Mouse (Mus musculus) intestine, embryonic 15.5 days (tissue): ENCODE results near the gene Pknox2. TPM values are rescaled to one million over a fixed set of nuclear protein-coding genes. Genes with fewer than 3 reads are reported as not detected.
A peak's percentile ranks its signal among the peaks of the same experiment; 100 is the strongest.

Source experiments
- ATAC-seq: fragments of 200-750 bp; cut with Nextera tagmentation; 2 replicates; pipeline ENCODE4 v1.8.0; 2017; ENCODE audit warnings: moderate TSS enrichment, moderate library complexity
- H3K27ac ChIP-seq: fragments of 300-500 bp; sonication (generic); 2 replicates; pipeline ENCODE4 v1.5.1; 2015; ENCODE audit warnings: mild to moderate bottlenecking, inconsistent platforms
- H3K27me3 ChIP-seq: fragments of 300-500 bp; sonication (generic); replicated peaks from 2 replicates; pipeline ENCODE4 v1.6.1; 2015; ENCODE audit warnings: inconsistent platforms
- H3K36me3 ChIP-seq: fragments of 300-500 bp; sonication (generic); 2 replicates; pipeline ENCODE4 v1.6.1; 2015; ENCODE audit warnings: inconsistent platforms
- H3K4me1 ChIP-seq: fragments of 300-500 bp; sonication (generic); replicated peaks from 2 replicates; pipeline ENCODE4 v1.6.1; 2015; ENCODE audit warnings: inconsistent platforms
- H3K4me2 ChIP-seq: fragments of 300-500 bp; sonication (generic); replicated peaks from 2 replicates; pipeline ENCODE4 v1.6.1; 2015; ENCODE audit warnings: mild to moderate bottlenecking, inconsistent platforms
- H3K4me3 ChIP-seq: fragments of 300-500 bp; sonication (generic); replicated peaks from 2 replicates; pipeline ENCODE4 v1.5.1; 2015; ENCODE audit warnings: inconsistent platforms
- H3K9ac ChIP-seq: fragments of 300-500 bp; sonication (generic); 2 replicates; pipeline ENCODE4 v1.6.1; 2015; ENCODE audit warnings: inconsistent platforms
- H3K9me3 ChIP-seq: fragments of 300-500 bp; sonication (generic); 2 replicates; pipeline ENCODE4 v1.6.1; 2016; ENCODE audit warnings: inconsistent platforms
- WGBS: fragments of 180-500 bp; shearing (Covaris S2); methylation state at CpG from one replicate; pipeline ENCODE4 v1.1.7; 2015; 5-methylcytosine and 5-hydroxymethylcytosine counted together
- polyA plus RNA-seq: library from polyadenylated mRNA; unstranded; fragments of >200 nt; fragmentation: Nextera tagmentation; extraction: Ambion mirVana; gene quantifications from 2 replicates; pipeline ENCODE4 v1.2.1, GENCODE M21; 2015

The Pknox2 gene
- polyA plus RNA-seq, 1 experiment from 2014 or later = 8.2 TPM

DNA sequence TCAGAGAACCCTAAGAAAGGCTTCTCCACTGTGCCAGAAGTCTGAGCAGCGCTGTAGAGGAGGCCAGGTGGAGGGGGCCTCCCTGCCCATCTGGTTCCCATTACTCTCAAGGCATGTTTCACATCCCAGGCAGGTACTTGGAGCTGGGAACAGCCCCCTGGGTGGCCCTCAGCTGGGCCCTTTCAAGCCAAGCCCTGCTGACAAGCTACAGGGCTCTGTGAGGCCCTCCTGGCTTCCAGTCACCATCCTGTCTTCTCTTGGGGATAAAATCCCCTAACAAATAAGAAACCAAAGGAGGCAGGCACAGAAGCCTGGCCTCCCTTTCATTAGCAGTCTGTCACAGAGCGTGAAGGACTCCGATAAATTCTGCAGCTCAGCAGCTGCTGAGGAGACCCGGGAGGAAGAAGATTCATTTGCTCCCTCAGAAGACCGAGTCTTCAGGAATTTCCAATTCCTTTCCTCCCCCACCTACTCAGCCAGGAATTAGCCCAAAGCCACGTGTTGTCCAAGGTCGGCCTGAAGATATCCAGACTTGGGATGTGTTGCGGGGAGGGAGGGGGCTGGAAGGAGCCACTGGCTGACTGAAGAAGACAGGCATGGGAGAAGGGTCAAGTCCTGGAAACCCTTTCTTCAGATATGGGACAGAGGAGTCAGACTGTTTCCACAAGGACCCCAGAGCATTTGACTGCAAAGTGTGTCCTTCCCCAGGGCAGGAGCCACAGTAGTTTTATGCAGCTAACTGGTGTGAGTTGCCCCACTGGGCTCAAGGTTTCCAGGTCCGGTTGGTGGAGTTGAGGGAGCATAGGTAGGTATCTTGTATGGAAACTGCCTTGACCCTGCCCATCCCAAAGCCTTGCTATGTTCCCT, 116.6 kb downstream of the Pknox2 start:
- Histone ChIP-seq H3K9me3 (no peaks in the 10 kb centered on the region), H3K9ac (no peak overlapping the region), H3K4me2 (no peak overlapping the region), H3K36me3 (no peaks in the 10 kb centered on the region), H3K4me3 (no peak overlapping the region), H3K4me1 (peaks cover 30% of the 10 kb centered on the region), H3K27ac (peak overlapping the region; percentile 63), H3K27me3 (no peaks in the 10 kb centered on the region)
- WGBS = 32% methylated on average over 9 of the region's 9 CpGs
- peak; percentile 80 for ATAC-seq

GRCm38 (mm10) chr9:37029811-37030346, 117.3 kb downstream of the Pknox2 start:
- Histone ChIP-seq H3K4me1 (peaks cover 30% of the 10 kb centered on the region), H3K4me2 (no peak overlapping the region), H3K9me3 (no peaks in the 10 kb centered on the region), H3K27me3 (no peaks in the 10 kb centered on the region), H3K27ac (peak overlapping the region; percentile 63), H3K36me3 (no peaks in the 10 kb centered on the region), H3K9ac (no peak overlapping the region), H3K4me3 (no peak overlapping the region)
- ATAC-seq = peak; percentile 62
- WGBS = 35% methylated on average over 3 of the region's 3 CpGs

DNA sequence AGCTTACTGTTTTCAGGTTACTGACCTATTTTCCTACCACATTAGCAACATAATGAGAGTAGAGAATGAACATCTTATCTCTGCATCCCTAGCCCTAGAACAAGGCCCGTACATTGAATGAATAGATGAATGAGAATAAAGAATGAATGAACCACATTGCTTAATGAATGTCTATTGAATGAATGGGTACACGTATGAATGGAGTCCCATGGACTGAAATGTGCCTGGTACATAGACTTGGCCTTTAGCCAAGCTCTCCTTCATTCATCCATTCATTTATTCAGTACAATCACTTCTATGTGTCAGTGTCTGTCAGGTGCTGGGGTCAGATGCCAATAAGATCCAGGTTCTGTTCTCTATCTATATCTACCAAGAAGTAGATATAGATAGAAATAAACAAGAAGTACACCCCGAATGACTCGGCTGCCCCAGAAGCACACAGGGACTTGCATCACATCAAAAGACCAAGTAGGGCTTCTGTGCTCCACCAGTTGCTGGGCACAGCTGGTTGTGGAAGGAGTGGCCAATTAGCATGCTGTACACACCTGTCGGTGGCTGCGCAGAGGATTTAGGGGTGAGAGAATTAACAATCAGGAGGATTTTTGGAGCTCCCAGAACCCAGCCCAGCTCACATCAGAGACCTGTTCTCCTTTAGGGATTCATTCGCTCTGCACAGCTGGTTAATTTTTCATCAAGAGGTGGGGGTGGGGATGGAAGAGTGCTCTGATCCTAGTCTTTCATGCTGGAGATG, 119.2 kb downstream of the Pknox2 start:
- Histone ChIP-seq H3K9me3 (no peaks in the 10 kb centered on the region), H3K4me2 (no peak overlapping the region), H3K4me1 (peaks cover 25% of the 10 kb centered on the region), H3K27ac (no peak overlapping the region), H3K4me3 (no peak overlapping the region), H3K9ac (no peak overlapping the region), H3K36me3 (no peaks in the 10 kb centered on the region), H3K27me3 (no peaks in the 10 kb centered on the region)
- ATAC-seq = no peak
- WGBS = 72% methylated on average over 7 of the region's 7 CpGs

DNA sequence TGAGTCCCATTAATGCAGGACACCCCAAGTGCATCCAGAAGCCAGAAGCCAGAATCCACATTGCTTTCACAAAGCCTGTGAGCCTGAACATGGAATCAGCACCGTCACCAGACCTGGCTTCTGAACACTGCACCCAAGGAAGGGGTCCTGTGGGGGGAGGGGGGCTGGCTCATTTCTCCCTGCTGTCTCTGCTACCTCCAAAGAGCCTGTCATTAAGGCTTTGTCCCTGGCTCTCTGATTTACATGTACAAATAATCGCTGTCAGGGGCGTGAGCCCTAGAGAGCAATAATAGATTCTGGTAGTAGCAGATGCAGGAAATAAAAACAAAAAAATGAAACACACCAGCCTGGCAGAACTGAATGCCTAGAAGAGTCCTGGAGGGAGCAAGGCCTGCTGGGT, 121.3 kb downstream of the Pknox2 start:
- peaks cover 24% of the 10 kb centered on the region for H3K4me1 ChIP-seq
- H3K36me3 ChIP-seq = no peaks in the 10 kb centered on the region
- no peak overlapping the region for H3K4me3 ChIP-seq
- H3K9ac ChIP-seq = no peak overlapping the region
- no peak for ATAC-seq
- no peak overlapping the region for H3K4me2 ChIP-seq
- no peaks in the 10 kb centered on the region for H3K27me3 ChIP-seq
- no peaks in the 10 kb centered on the region for H3K9me3 ChIP-seq
- no peak overlapping the region for H3K27ac ChIP-seq
- 55% methylated on average over 3 of the region's 3 CpGs for WGBS

GRCm38 (mm10) chr9:37021586-37022230, 125.5 kb downstream of the Pknox2 start:
- Histone ChIP-seq H3K27ac (no peak overlapping the region), H3K36me3 (no peaks in the 10 kb centered on the region), H3K9ac (no peak overlapping the region), H3K4me3 (no peak overlapping the region), H3K4me1 (peaks cover 16% of the 10 kb centered on the region; the same call in 1 of the 2 replicates), H3K4me2 (no peak overlapping the region), H3K9me3 (no peaks in the 10 kb centered on the region), H3K27me3 (no peaks in the 10 kb centered on the region)
- WGBS = 32% methylated on average over 3 of the region's 3 CpGs
- no peak for ATAC-seq

DNA sequence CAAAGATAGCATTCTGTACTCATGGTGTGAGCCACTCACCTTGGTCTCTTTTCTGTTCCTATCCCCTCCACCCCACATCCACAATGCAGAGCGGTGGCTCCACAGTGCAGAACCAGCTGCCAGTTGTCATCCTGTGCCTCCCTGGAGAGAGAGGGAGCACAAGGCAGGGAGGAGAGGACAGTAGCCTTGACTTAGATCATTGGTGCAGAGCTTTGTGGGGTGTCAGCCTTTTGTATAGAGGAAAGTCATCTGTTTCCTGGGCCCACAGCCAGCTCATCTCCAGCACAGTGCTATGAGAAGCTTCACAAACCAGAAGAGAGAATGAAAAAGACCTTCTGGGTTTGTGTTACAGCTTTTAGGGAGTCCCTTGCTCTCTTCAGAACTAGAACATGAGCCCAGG, 129.1 kb downstream of the Pknox2 start:
- peak; percentile 52 for ATAC-seq
- H3K36me3 ChIP-seq = no peaks in the 10 kb centered on the region
- peaks cover 18% of the 10 kb centered on the region for H3K4me1 ChIP-seq
- H3K4me3 ChIP-seq = no peak overlapping the region
- 0 out of 2 replicates have a peak overlapping the region, but pooled peaks have one; percentile 23 for H3K27ac ChIP-seq
- WGBS = 69% methylated on average over 1 of the region's 1 CpGs
- no peak overlapping the region for H3K4me2 ChIP-seq
- no peak overlapping the region for H3K9ac ChIP-seq
- no peaks in the 10 kb centered on the region for H3K9me3 ChIP-seq
- H3K27me3 ChIP-seq = no peaks in the 10 kb centered on the region

- H3K9me3 ChIP-seq = no peaks in the 10 kb centered on the region
- no peak overlapping the region for H3K27ac ChIP-seq
- 53% methylated on average over 7 of the region's 7 CpGs for WGBS
- no peak overlapping the region for H3K4me3 ChIP-seq
- H3K9ac ChIP-seq = no peak overlapping the region
- H3K4me1 ChIP-seq = peaks cover 18% of the 10 kb centered on the region
- no peak for ATAC-seq
- H3K36me3 ChIP-seq = no peaks in the 10 kb centered on the region
- H3K27me3 ChIP-seq = no peaks in the 10 kb centered on the region
- no peak overlapping the region for H3K4me2 ChIP-seq
Measured at GRCm38 (mm10) chr9:37017169-37017568, 130.0 kb downstream of the Pknox2 start.

DNA sequence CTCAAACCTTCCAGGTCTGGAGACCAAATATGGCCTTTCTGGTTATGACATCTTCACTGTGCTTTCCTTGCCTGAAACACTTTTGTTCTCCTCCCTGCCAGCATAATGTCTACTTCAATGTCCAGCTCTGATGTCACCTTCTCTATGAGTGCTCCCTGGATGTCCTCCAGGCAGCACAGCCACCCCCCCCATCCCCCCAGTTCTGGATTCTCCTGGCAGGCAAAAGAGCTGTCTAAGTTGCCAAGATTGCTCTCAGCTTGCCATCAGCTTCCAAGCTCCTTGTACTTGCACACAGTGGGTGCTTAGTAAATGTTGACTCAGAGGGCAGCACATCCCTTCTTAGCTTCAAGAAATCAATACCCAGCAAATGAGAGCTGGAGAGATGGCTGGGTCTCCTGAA, 131.0 kb downstream of the Pknox2 start:
- H3K27ac ChIP-seq = no peak overlapping the region
- no peak overlapping the region for H3K4me3 ChIP-seq
- no peaks in the 10 kb centered on the region for H3K9me3 ChIP-seq
- no peaks in the 10 kb centered on the region for H3K36me3 ChIP-seq
- peaks cover 12% of the 10 kb centered on the region for H3K4me1 ChIP-seq
- no peaks in the 10 kb centered on the region for H3K27me3 ChIP-seq
- H3K9ac ChIP-seq = no peak overlapping the region
- ATAC-seq = no peak
- H3K4me2 ChIP-seq = no peak overlapping the region

GRCm38 (mm10) chr9:37013565-37013964, 133.6 kb downstream of the Pknox2 start:
- ATAC-seq = 0 out of 2 replicates have a peak, but pooled peaks have one; percentile 20
- H3K27ac ChIP-seq = 0 out of 2 replicates have a peak overlapping the region, but pooled peaks have one; percentile 27
- WGBS = 20% methylated on average over 8 of the region's 8 CpGs

GRCm38 (mm10) chr9:37008090-37008489, 139.1 kb downstream of the Pknox2 start:
- Histone ChIP-seq H3K4me2 (no peak overlapping the region), H3K27ac (no peak overlapping the region)
- WGBS = 58% methylated on average over 5 of the region's 5 CpGs

More at GRCm38 (mm10) chr9:37013565-37013964, 133.6 kb downstream of the Pknox2 start:
- Histone ChIP-seq H3K27me3 (no peaks in the 10 kb centered on the region), H3K4me1 (peaks cover 12% of the 10 kb centered on the region), H3K4me2 (no peak overlapping the region), H3K9ac (no peak overlapping the region), H3K9me3 (no peaks in the 10 kb centered on the region), H3K36me3 (no peaks in the 10 kb centered on the region), H3K4me3 (no peak overlapping the region)

GRCm38 (mm10) chr9:37004676-37005075, 142.5 kb downstream of the Pknox2 start:
- Histone ChIP-seq H3K27ac (no peak overlapping the region), H3K4me1 (no peaks in the 10 kb centered on the region), H3K4me3 (no peak overlapping the region), H3K27me3 (no peaks in the 10 kb centered on the region), H3K36me3 (no peaks in the 10 kb centered on the region), H3K9ac (no peak overlapping the region), H3K9me3 (no peaks in the 10 kb centered on the region), H3K4me2 (no peak overlapping the region)
- ATAC-seq = no peak
- 43% methylated on average over 6 of the region's 6 CpGs for whole genome bisulfite sequencing

More at GRCm38 (mm10) chr9:37008090-37008489, 139.1 kb downstream of the Pknox2 start:
- Histone ChIP-seq H3K9me3 (no peaks in the 10 kb centered on the region), H3K27me3 (no peaks in the 10 kb centered on the region), H3K36me3 (no peaks in the 10 kb centered on the region), H3K4me1 (0 out of 2 replicates have a peak, but pooled peaks cover 2% of the 10 kb centered on the region), H3K4me3 (no peak overlapping the region), H3K9ac (no peak overlapping the region)
- no peak for ATAC-seq
